Mouse (Mus musculus): Measurements from ENCODE around the gene Ube2g2.

GRCm38 (mm10) chr10:77634452-77635231 is 12.6 kb downstream of the Ube2g2 start:
- no peak for TF ChIP-seq TAL1 (IDR thresholded peaks at IDR 0.05; ENCODE audit: low read length)
- no peak for TF ChIP-seq GATA1 (IDR thresholded peaks at IDR 0.05; ENCODE audit: low read length)
